Mouse (Mus musculus) MEL (cell line): ENCODE data around the gene B3galnt2. TPM values are rescaled to one million over a fixed set of nuclear protein-coding genes. Genes with fewer than 3 reads are reported as not detected.

ENCODE experiments used
- DNase-seq: peaks from one replicate; pipeline ENCODE4 v3.0.0; 2011; ENCODE audit warnings: low read depth, low spot score
- H3K27ac ChIP-seq: 2 replicates; pipeline ENCODE4 v1.5.1; 2012; ENCODE audit warnings: low read depth, mild to moderate bottlenecking, control low read depth, low read length, moderate library complexity; ENCODE audit not compliant: control insufficient read depth
- H3K27me3 ChIP-seq, 2 experiments: fragments of 150-350 bp in 1 of 2; sonication (generic) in 1 of 2; 2 replicates each; pipeline ENCODE4 v1.6.1; 2012; ENCODE audit warnings: low read length in 2 of 2, mild to moderate bottlenecking in 2 of 2, improper control_type of control experiment in 1 of 2, moderate library complexity in 1 of 2; ENCODE audit not compliant: insufficient read depth in 2 of 2, control insufficient read depth in 1 of 2
- H3K36me3 ChIP-seq, 2 experiments: 2 replicates each; pipeline ENCODE4 v1.6.1; 2012 to 2014; ENCODE audit warnings: low read length in 2 of 2, improper control_type of control experiment in 1 of 2, inconsistent platforms in 1 of 2, mild to moderate bottlenecking in 1 of 2; ENCODE audit not compliant: insufficient read depth in 2 of 2, control insufficient read depth in 1 of 2
- H3K4me1 ChIP-seq, 2 experiments: fragments of 150-350 bp in 1 of 2; sonication (generic) in 1 of 2; 2 replicates each; pipeline ENCODE4 v1.6.1; 2012; ENCODE audit warnings: low read length in 2 of 2, improper control_type of control experiment in 1 of 2, mild to moderate bottlenecking in 1 of 2; ENCODE audit not compliant: insufficient read depth in 2 of 2, control insufficient read depth in 1 of 2
- H3K4me3 ChIP-seq, 2 experiments: fragments of 150-350 bp in 1 of 2; sonication (generic) in 1 of 2; 2 replicates each; pipeline ENCODE4 v1.5.1; 2012; ENCODE audit warnings: low read depth in 2 of 2, low read length in 2 of 2, mild to moderate bottlenecking in 2 of 2, moderate library complexity in 2 of 2, control low read depth in 1 of 2, improper control_type of control experiment in 1 of 2; ENCODE audit not compliant: control insufficient read depth in 1 of 2, insufficient read depth in 1 of 2
- H3K79me2 ChIP-seq: 2 replicates; pipeline ENCODE4 v1.6.1; 2012; ENCODE audit warnings: mild to moderate bottlenecking, low read length, moderate library complexity; ENCODE audit not compliant: control insufficient read depth, poor library complexity, insufficient read depth
- H3K9ac ChIP-seq: 2 replicates; pipeline ENCODE4 v1.6.1; 2012; ENCODE audit warnings: low read depth, mild to moderate bottlenecking, control low read depth, low read length, moderate library complexity; ENCODE audit not compliant: control insufficient read depth, poor library complexity, severe bottlenecking
- H3K9me3 ChIP-seq: fragments of 150-350 bp; sonication (generic); replicated peaks from 2 replicates; pipeline ENCODE4 v1.6.1; 2012; ENCODE audit warnings: mild to moderate bottlenecking, low read length, improper control_type of control experiment, moderate library complexity; ENCODE audit not compliant: insufficient read depth
- BHLHE40 ChIP-seq: IDR thresholded peaks from 2 replicates; pipeline ENCODE4 v1.6.1; 2012; ENCODE audit warnings: low read depth, mild to moderate bottlenecking, inconsistent platforms, low read length, improper control_type of control experiment, borderline replicate concordance
- CHD1 ChIP-seq: IDR thresholded peaks from 2 replicates; pipeline ENCODE4 v1.6.1; 2012; ENCODE audit warnings: low read depth, mild to moderate bottlenecking, inconsistent platforms, low read length, improper control_type of control experiment
- CHD2 ChIP-seq: IDR thresholded peaks from 2 replicates; pipeline ENCODE4 v1.6.1; 2011; ENCODE audit warnings: low read length, improper control_type of control experiment
- CTCF ChIP-seq, 3 experiments: IDR thresholded peaks in 2 of 3; conservative IDR thresholded peaks in 1 of 3; 2 replicates each; pipeline ENCODE4 v1.5.1; 2011 to 2012; ENCODE audit warnings: low read length in 3 of 3, low read depth in 2 of 3, mild to moderate bottlenecking in 2 of 3, improper control_type of control experiment in 1 of 3, inconsistent platforms in 1 of 3, mixed read lengths in 1 of 3, moderate library complexity in 1 of 3; ENCODE audit not compliant: control insufficient read depth in 1 of 3, insufficient read depth in 1 of 3, poor library complexity in 1 of 3, severe bottlenecking in 1 of 3
- E2F4 ChIP-seq: IDR thresholded peaks from 2 replicates; pipeline ENCODE4 v1.6.1; 2011; ENCODE audit warnings: low read depth, low read length, improper control_type of control experiment, borderline replicate concordance
- ETS1 ChIP-seq: IDR thresholded peaks from 2 replicates; pipeline ENCODE4 v1.6.1; 2012; ENCODE audit warnings: low read depth, mild to moderate bottlenecking, inconsistent platforms, low read length, improper control_type of control experiment, moderate library complexity
- GABPA ChIP-seq: IDR thresholded peaks from 2 replicates; pipeline ENCODE4 v1.6.1; 2012; ENCODE audit warnings: low read depth, mild to moderate bottlenecking, inconsistent platforms, low read length, improper control_type of control experiment, moderate library complexity
- GATA1 ChIP-seq: IDR thresholded peaks from 2 replicates; pipeline ENCODE4 v1.6.1; 2011; ENCODE audit warnings: low read depth, low read length, improper control_type of control experiment
- HCFC1 ChIP-seq: IDR thresholded peaks from 2 replicates; pipeline ENCODE4 v1.6.1; 2012; ENCODE audit warnings: low read depth, mild to moderate bottlenecking, inconsistent platforms, low read length, improper control_type of control experiment, moderate library complexity
- JUND ChIP-seq: IDR thresholded peaks from 2 replicates; pipeline ENCODE4 v1.6.1; 2011; ENCODE audit warnings: low read depth, mild to moderate bottlenecking, improper control_type of control experiment, low read length
- KAT2A ChIP-seq: conservative IDR thresholded peaks from 2 replicates; pipeline ENCODE4 v1.6.1; 2012; ENCODE audit warnings: low read depth, low read length, improper control_type of control experiment, inconsistent platforms
- MAFK ChIP-seq: IDR thresholded peaks from 2 replicates; pipeline ENCODE4 v1.6.1; 2011; ENCODE audit warnings: low read depth, mild to moderate bottlenecking, low read length, improper control_type of control experiment, borderline replicate concordance
- MAX ChIP-seq: IDR thresholded peaks from 2 replicates; pipeline ENCODE4 v1.6.1; 2011; ENCODE audit warnings: low read length, improper control_type of control experiment
- MAZ ChIP-seq: IDR thresholded peaks from 2 replicates; pipeline ENCODE4 v1.6.1; 2012; ENCODE audit warnings: low read depth, mild to moderate bottlenecking, inconsistent platforms, low read length, improper control_type of control experiment
- MXI1 ChIP-seq: IDR thresholded peaks from 2 replicates; pipeline ENCODE4 v1.6.1; 2011; ENCODE audit warnings: mild to moderate bottlenecking, low read depth, low read length, improper control_type of control experiment
- MYB ChIP-seq: IDR thresholded peaks from 2 replicates; pipeline ENCODE4 v1.6.1; 2011; ENCODE audit warnings: mild to moderate bottlenecking, low read depth, low read length, improper control_type of control experiment
- MYC ChIP-seq: IDR thresholded peaks from 2 replicates; pipeline ENCODE4 v1.6.1; 2011; ENCODE audit warnings: low read depth, mild to moderate bottlenecking, low read length, improper control_type of control experiment, moderate library complexity
- NELFE ChIP-seq: IDR thresholded peaks from 2 replicates; pipeline ENCODE4 v1.6.1; 2011; ENCODE audit warnings: low read depth, low read length, improper control_type of control experiment
- NRF1 ChIP-seq: IDR thresholded peaks from 2 replicates; pipeline ENCODE4 v1.6.1; 2014; ENCODE audit warnings: low read depth, mild to moderate bottlenecking, inconsistent platforms, low read length, improper control_type of control experiment, moderate library complexity; ENCODE audit not compliant: poor library complexity, insufficient read depth, severe bottlenecking
- POLR2A ChIP-seq, 2 experiments: IDR thresholded peaks; 2 replicates each; pipeline ENCODE4 v1.6.1; 2011 to 2012; ENCODE audit warnings: low read length in 2 of 2, mild to moderate bottlenecking in 2 of 2, control low read depth in 1 of 2, improper control_type of control experiment in 1 of 2, low read depth in 1 of 2, moderate library complexity in 1 of 2; ENCODE audit not compliant: control insufficient read depth in 1 of 2, insufficient read depth in 1 of 2, poor library complexity in 1 of 2
- POLR2AphosphoS2 ChIP-seq: IDR thresholded peaks from 2 replicates; pipeline ENCODE4 v1.6.1; 2011; ENCODE audit warnings: low read length, improper control_type of control experiment
- POLR2AphosphoS5 ChIP-seq: IDR thresholded peaks from 2 replicates; pipeline ENCODE4 v1.6.1; 2012; ENCODE audit warnings: low read depth, borderline replicate concordance, mild to moderate bottlenecking, inconsistent platforms, low read length, moderate library complexity, mixed read lengths
- RAD21 ChIP-seq: IDR thresholded peaks from 2 replicates; pipeline ENCODE4 v1.6.1; 2011; ENCODE audit warnings: mild to moderate bottlenecking, low read depth, low read length, improper control_type of control experiment
- RCOR1 ChIP-seq: IDR thresholded peaks from 2 replicates; pipeline ENCODE4 v1.6.1; 2012; ENCODE audit warnings: low read depth, mild to moderate bottlenecking, inconsistent platforms, low read length, improper control_type of control experiment
- SIN3A ChIP-seq: IDR thresholded peaks from 2 replicates; pipeline ENCODE4 v1.6.1; 2012; ENCODE audit warnings: low read length, improper control_type of control experiment, inconsistent platforms
- SMC3 ChIP-seq: IDR thresholded peaks from 2 replicates; pipeline ENCODE4 v1.6.1; 2011; ENCODE audit warnings: low read depth, low read length, improper control_type of control experiment
- TAL1 ChIP-seq: IDR thresholded peaks from 2 replicates; pipeline ENCODE4 v1.6.1; 2012; ENCODE audit warnings: mild to moderate bottlenecking, inconsistent platforms, low read length, moderate library complexity, mixed read lengths
- TBP ChIP-seq: IDR thresholded peaks from 2 replicates; pipeline ENCODE4 v1.8.0; 2011; ENCODE audit warnings: low read depth, low read length, improper control_type of control experiment
- TCF12 ChIP-seq: IDR thresholded peaks from 2 replicates; pipeline ENCODE4 v1.6.1; 2014; ENCODE audit warnings: low read depth, mild to moderate bottlenecking, inconsistent platforms, low read length, improper control_type of control experiment, moderate library complexity
- UBTF ChIP-seq: IDR thresholded peaks from 2 replicates; pipeline ENCODE4 v1.6.1; 2012; ENCODE audit warnings: low read depth, mild to moderate bottlenecking, inconsistent platforms, low read length, improper control_type of control experiment, moderate library complexity, borderline replicate concordance; ENCODE audit not compliant: insufficient read depth
- USF1 ChIP-seq: IDR thresholded peaks from 2 replicates; pipeline ENCODE4 v1.6.1; 2014; ENCODE audit warnings: low read depth, mild to moderate bottlenecking, inconsistent platforms, low read length, improper control_type of control experiment, moderate library complexity
- ZC3H11A ChIP-seq: IDR thresholded peaks from 2 replicates; pipeline ENCODE4 v1.6.1; 2012; ENCODE audit warnings: low read depth, mild to moderate bottlenecking, inconsistent platforms, low read length, improper control_type of control experiment
- ZKSCAN1 ChIP-seq: IDR thresholded peaks from 2 replicates; pipeline ENCODE4 v1.6.1; 2012; ENCODE audit warnings: low read depth, mild to moderate bottlenecking, inconsistent platforms, low read length, improper control_type of control experiment, moderate library complexity
- ZMIZ1 ChIP-seq: IDR thresholded peaks from 2 replicates; pipeline ENCODE4 v1.6.1; 2012; ENCODE audit warnings: low read depth, mild to moderate bottlenecking, inconsistent platforms, low read length, improper control_type of control experiment, moderate library complexity
- polyA plus RNA-seq, 2 experiments: library from polyadenylated mRNA; stranded (reverse) in 1 of 2; unstranded in 1 of 2; fragments of >175 nt in 1 of 2; fragments of >200 nt in 1 of 2; gene quantifications; 2 replicates each; pipeline versions ENCODE4 v1.2.1 to v1.2.4; 2012; ENCODE audit warnings: low replicate concordance in 2 of 2, low read depth in 1 of 2; ENCODE audit not compliant: insufficient read length in 2 of 2, insufficient read depth in 1 of 2, missing spikeins in 1 of 2
- total RNA-seq: library from RNA; depleted of rRNA; stranded (reverse); fragments of 300-350 nt; gene quantifications from 2 replicates; pipeline ENCODE4 v1.2.3, GENCODE M21; 2012; rRNA removed

Gene B3galnt2
- total RNA-seq (67.4 and 73.8 TPM in 2 replicates), polyA plus RNA-seq (10 to 100 TPM in 1 of 2 experiments, not detected in 1; 61.7 TPM)

DNA sequence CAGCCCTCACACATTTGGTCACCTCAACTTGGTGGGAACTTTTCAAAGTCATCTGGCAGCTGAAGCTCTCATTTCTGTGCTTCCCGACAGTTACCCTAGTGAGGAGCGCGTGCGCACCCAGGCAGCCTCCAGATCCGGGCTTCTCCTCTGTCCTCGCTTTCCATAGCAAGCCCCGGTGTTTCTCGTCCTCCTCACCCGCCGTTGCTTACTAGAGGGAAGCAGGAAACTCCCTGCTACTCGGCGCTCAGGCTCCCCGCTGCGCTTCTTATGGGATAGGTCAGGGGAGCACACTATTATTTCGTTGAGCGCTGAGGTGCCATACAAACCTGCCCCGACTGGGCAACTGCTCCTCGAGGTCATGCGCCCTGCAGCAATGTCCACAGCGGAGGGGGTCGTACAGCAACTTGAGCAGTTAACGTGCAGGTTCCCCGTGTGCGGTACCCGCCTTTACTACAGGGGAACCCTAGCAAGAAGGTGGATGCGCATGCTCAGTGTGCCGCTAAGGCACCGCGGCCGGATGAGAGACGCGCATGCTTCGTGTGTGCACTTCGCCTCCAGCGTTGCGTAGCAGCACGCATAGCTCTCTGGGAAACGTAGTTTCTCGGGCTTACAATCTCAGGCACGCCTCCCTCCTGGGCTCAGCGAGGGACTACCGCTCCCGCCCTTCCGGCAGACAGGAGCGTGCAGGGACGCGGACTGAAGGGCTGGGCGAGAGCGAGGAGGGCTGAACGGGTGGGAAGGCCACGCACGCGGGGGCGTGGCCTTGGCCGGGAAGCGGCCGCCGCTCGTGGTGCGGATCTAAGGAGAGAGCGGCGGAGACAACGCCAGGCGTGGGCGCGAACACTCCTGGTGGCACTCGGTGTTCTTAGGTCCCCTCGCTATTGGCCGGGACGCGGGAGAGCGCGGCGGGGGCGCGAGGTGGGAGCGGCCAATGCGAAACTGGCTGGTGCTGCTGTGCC lies at the start of gene B3galnt2:
B3galnt2 (plus strand) TSS at position 596 of the 959 bp plus-strand sequence.
- H3K27me3 ChIP-seq, result no peaks in the 10 kb centered on the region
- DNase-seq, result peak; percentile 99
- peak within 1 kb of the TSS; percentile 76 for H3K27ac ChIP-seq
- H3K36me3 ChIP-seq, result peaks cover 8 to 29% of the 10 kb centered on the region in 2 experiments; a peak in 3 of 4 replicates
- H3K9ac ChIP-seq, result peak within 1 kb of the TSS; percentile 87
- H3K4me3 ChIP-seq, result peak within 1 kb of the TSS; percentile 87 to 97
- no peaks in the 10 kb centered on the region for H3K9me3 ChIP-seq
- H3K4me1 ChIP-seq, result peaks cover 13% of the 10 kb centered on the region in 2 experiments; a peak in 3 of 4 replicates
- peaks cover 48% of the 10 kb centered on the region for H3K79me2 ChIP-seq
- TF ChIP-seq USF1 (no peak), TBP (peak; percentile 79; the same call in 1 of the 2 replicates), GATA1 (no peak), SIN3A (peak; percentile 79), NRF1 (peak; percentile 98), TAL1 (no peak), ZC3H11A (no peak), KAT2A (peak; percentile 93; the same call in 1 of the 2 replicates), POLR2AphosphoS5 (peak; percentile 76), RCOR1 (no peak; the same call in 1 of the 2 replicates), E2F4 (no peak), ETS1 (0 out of 2 replicates have a peak, but pooled peaks have one; percentile 5), CHD2 (no peak), BHLHE40 (no peak), UBTF (no peak), MYC (peak; percentile 85; the same call in 1 of the 2 replicates), NELFE (peak; percentile 98), JUND (no peak), CHD1 (no peak), MAFK (no peak), GABPA (no peak), ZKSCAN1 (no peak), CTCF (IDR thresholded peaks at IDR 0.05 in 2 of 3, conservative IDR thresholded peaks at IDR 0.05 in 1 of 3; ENCODE audit: control insufficient read depth in 1 of 3, insufficient read depth in 1 of 3, low read depth in 2 of 3, low read length in 3 of 3, poor library complexity in 1 of 3, severe bottlenecking in 1 of 3) (no peak), HCFC1 (peak; percentile 99), MAX (peak; percentile 47; the same call in 1 of the 2 replicates), POLR2A (IDR thresholded peaks at IDR 0.05; ENCODE audit: control insufficient read depth in 1 of 2, insufficient read depth in 1 of 2, low read depth in 1 of 2, low read length in 2 of 2, poor library complexity in 1 of 2) (peak; percentile 92 to 98), RAD21 (no peak), ZMIZ1 (peak; percentile 56), MAZ (peak; percentile 50; the same call in 1 of the 2 replicates), TCF12 (no peak; the same call in none of the 2 replicates), SMC3 (no peak; the same call in 1 of the 2 replicates), POLR2AphosphoS2 (peak; percentile 98), MYB (no peak), MXI1 (peak; percentile 91)
